Mouse (Mus musculus) inflammation-experienced regulatory T-cells, adult 6 months (primary cell): ENCODE measurements around the gene Prdm16. TPM values are rescaled to one million over a fixed set of nuclear protein-coding genes. Genes with fewer than 3 reads are reported as not detected.

Experiments
- ATAC-seq: one replicate; pipeline ENCODE4 v1.8.0; 2017
- polyA plus RNA-seq, 3 experiments: library from polyadenylated mRNA; unstranded; fragments of 100-300 nt; shearing (Covaris generic); gene quantifications; one replicate each; pipeline ENCODE4 v1.2.1; 2017

Gene Prdm16
- polyA plus RNA-seq, 3 experiments from 2014 or later = 0.58 to 5.2 (median 0.91) TPM

DNA sequence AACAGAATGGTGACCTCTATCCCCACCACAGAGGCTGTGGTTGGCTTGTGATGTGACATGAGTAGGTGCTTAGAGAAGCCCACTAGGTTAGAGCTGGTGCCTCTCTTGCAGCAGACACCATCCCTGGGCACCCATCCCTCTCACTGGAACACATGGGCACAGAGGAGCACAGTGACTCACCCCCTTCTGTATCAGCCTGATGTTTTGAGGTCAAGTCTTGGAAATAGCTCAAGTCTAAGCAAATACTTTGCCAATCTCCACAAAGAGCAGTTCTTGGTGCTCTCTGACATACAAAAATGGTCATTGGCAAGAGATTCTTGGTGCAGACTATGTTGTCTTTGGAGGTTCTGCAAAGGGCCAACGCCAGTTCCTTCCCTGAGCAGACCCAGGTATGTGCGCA lies 257.8 kb downstream of the Prdm16 start:
- ATAC-seq = no peak

DNA sequence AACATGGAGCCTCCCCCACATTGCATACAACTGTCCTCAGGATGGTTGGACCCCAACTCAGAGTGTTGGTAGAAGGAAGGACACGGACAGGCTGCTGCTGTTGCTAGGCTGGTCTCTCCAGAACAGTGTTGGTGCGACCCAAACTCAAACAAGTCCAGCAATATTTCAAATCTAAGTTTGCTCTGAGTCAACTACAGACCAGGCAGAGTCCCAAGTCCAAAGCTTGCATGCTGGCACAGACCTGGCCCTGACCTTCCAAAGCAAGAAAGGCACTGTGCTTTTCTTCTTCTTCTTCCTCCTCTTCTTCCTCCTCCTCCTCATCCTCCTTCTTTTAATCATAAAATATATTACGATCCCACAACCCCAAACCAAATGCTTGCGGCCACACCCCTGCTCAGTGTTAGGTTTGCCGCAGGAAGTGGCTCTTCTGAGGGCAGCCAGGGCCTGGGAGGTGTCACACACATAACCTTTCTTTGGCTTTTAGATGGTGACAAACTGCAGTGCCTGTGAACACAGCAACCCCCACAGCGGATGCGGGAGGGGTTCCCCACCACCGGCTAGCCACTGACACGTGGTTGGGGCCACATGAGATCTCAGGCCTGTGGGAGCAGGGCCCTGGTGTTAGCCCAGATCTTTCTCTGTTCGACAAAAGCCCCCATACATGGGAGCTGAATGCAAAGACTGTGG lies 260.6 kb downstream of the Prdm16 start:
- ATAC-seq = no peak

DNA sequence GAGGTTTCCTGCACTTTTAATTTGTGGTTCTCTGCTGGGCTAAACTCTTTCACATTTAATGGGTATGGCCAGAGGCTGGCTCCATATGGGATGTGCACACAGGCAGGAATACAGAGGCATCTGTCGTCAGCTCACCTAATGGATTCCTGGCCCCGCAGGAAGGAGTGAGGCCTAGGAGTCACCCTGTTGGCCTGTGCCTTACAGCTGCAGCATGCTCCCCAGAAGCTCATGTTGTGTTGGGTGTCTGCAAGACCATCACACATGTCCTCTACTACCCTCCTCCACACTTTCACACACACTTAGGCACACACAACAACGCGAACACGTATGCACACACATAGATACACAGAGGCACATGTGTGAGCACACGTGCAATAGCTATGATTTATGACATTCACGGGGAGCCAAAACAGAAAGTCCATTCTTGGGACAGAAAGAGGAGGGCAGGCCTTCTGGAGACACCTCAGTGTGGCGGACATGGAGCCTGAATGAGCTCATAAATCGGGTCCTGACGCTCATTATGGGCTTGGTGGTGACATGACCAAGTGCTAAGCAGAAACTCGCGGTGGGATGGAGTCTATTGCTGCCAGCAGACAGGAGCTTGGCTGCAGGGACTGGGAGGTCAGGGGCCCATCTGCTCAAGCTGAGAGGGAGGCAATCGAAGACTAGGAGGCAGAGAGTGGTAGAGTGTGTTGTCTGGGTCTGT lies 265.0 kb downstream of the Prdm16 start:
- no peak for ATAC-seq

DNA sequence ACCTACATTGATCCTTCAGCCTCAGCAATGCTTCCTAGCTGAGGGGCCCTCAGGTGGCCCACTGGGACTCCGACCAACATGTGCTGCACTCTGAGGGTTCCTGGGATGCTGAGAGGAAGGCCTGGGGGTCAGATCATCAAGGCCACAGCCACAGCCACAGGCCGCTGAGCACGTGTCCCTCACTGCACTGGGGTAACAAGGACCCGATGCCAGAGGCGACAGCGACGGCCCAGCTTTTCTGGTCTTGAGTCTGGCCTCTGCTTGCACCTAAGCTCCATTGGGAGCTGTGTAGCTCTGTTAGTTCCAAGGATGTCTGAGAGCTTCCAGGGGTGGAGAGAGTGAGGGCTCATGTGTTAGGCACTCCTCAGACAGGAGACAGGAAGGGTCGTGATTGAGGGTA lies 265.8 kb downstream of the Prdm16 start:
- ATAC-seq = no peak

DNA sequence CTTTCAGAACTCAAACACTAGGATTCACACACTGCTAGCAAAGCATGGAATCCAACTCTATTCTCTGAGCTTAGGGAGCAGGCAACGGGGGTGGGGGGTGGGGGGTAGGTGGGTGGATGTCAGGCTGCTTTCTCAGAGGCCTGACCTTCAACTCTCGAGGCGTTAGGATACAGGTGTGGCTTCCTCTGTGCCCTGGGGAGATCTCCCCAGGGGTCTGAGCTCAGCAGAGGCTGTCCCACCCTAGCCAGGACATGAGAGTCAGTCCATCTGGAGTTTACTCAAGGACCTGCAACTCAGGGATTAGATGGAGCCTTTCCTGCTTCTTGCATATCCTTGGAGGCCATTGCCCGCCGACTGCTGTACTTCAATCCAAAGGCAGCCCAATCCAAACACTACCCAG lies 267.6 kb downstream of the Prdm16 start:
- no peak for ATAC-seq

DNA sequence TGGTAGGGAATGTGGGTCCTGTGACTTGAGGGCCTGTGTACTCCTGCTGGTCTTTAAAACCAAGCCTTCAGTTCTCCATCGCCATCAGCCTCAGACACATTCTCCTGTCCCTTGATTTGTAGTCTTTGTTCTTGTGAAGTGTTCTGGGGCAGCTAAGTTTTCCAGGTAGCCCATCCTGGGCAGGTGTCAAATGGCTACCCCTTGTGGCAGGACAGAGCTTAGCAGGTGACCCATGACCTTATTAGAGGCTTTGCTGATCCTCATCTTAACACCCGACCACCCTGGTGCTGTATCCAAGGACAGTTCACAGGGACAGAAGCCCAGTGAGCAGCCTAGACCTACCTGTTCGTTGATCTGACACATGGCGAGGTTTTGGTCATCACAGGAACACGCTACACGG lies 269.8 kb downstream of the Prdm16 start:
- ATAC-seq = no peak

DNA sequence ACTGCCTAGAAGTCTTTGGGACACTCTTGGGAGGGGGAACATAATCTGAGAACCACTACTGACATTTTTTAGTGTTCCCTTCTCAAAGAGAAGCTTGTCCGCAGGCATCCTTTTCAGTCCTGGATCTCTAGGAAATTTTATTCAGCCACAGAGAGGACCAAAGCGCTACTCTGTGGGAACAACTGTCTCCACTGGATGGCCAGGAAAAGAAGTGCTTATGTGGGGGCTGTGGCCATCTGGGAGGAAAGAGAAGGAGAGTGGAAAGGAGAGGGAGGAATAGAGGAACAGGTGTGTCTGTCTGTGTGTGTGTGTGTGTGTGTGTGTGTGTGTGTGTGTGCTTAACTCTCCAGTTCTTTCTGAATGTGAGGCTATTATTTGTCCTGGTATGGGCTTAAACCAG lies 271.9 kb downstream of the Prdm16 start:
- ATAC-seq = no peak

DNA sequence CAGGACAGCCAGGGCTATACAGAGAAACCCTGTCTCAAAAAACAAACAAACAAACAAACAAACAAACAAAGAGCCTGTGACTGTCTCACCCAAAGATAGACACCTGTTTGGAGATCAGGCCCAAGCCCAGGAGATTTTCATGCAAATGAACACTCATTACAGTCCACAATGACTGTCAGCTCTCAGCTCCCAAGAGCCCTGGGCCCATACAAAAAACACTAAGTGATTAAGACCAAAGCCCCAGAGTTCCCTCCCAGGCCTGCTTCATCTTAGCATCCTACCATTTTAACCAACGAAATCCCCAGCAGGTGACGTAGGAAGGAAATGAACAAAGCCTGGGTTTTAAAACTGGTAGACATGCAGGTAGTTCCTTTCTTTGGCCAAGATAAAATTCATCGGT lies 275.8 kb downstream of the Prdm16 start:
- no peak for ATAC-seq

DNA sequence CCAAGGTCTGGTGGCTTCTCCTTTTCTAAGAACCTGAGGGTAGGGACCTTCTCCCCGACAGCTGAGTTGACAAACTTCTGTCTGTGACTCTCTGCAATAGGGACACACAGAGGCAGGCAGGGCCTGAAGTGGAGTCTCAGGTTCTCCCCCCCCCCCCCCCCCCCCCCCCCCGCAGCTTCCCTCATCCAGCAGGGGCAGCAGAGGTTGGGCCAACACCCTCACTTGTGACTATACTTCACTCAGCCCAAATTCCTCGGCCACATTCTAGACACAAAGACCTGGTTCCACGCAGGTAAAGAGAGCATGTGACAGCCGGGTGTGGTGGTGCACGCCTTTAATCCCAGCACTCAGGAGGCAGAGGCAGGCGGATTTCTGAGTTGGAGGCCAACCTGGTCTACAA lies 276.2 kb downstream of the Prdm16 start:
- ATAC-seq = no peak

DNA sequence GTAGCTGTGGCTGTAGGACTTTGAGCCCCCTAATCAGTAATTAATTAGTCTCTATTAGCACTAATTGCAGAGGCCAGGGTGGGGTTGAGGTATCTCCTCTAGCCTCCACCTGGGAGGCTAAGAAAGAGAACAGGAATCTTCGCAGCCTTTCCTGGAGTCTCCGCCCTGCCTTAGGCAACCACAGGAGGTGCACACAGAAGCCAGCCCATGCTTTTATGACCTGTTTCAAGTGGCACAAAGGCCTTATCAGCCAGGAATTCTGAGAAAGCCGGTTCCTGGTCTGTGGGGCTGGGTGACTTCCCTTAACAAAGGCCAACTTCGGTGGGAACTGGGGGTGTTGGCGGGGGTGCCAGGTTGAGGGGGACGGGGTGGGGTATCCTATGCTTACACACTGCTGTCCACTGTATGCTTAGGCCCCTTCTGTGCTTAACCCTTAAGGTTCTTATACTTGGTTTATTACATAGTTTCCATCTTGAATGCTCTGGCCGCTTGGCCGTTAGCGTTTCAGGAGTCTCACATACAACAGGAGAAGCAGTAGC lies 276.8 kb downstream of the Prdm16 start:
- ATAC-seq = no peak

DNA sequence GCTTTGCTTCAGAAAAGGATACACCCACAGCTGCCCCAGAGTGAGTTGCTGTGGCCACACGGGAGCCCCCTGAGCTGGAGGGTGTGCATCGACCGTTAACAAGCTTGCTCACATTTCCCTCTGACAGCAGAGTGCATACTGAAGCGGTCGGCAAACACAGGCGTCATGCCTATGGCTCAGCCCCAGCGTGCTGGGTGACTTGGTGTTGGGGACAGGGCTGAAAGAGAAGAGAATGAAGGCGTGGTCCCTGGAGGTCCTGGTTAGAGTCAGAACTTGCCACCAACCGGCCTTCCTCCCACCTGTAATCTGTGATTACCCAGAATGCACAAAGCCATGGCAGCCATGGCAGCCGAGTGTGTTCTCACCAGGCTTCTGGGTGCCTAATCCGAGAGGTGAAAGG lies 277.9 kb downstream of the Prdm16 start:
- ATAC-seq = no peak

DNA sequence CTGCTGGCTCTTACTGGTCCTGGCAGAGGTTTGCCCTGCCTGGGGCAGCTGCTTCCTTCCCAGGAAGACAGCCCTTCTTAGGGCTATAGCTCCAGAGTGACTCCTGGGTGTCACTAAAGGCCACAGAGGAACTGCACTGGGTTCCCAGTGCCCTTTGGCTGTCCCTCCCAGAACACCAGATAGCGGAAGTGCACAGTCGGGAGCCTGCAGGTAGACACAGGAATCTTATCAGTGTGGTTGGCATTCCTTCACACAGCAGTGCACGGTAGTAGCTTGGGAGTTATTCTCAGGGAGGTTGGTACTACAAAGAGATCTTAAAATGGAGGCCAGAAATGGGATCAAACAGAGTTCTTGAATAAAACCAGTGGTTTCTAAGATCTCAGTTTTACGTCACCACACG lies 278.3 kb downstream of the Prdm16 start:
- no peak for ATAC-seq

DNA sequence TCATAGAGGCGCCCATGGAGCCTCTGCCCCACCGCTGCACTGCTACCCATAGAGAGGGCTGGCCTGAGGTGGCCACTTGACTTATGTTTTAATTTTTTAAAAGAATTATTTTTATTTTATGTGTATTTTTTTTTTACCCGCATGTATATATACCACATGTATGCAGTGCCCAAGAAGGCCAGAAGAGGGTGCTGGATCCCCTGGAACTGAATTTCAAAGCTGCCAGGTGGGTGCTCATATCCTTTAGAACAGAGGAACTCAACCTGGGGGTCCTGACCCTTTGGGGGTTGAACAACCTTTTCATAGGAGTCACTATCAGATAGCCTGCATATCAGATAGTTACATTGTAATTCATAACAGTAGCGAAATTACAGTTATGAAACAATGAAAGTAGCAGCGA lies 281.3 kb downstream of the Prdm16 start:
- no peak for ATAC-seq

DNA sequence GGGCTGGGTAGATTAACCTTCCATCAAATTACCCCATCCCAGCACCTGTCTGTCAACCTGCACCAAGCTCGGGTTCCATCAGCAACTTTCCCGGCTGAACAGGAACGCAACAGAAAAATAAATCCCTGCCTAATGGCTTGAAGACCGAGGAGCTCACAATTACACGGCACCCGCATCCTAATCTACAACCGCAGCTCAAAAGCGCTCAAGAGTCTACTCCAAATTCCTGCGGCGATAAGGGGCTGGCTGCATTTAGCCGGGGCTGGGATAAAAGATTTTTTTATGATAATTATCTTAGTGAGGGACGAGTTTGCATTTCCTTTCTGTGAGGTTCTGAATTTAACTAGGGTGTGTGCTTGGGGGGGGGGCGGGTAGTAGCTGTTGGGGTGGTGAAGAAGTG lies 284.4 kb downstream of the Prdm16 start:
- ATAC-seq = no peak

DNA sequence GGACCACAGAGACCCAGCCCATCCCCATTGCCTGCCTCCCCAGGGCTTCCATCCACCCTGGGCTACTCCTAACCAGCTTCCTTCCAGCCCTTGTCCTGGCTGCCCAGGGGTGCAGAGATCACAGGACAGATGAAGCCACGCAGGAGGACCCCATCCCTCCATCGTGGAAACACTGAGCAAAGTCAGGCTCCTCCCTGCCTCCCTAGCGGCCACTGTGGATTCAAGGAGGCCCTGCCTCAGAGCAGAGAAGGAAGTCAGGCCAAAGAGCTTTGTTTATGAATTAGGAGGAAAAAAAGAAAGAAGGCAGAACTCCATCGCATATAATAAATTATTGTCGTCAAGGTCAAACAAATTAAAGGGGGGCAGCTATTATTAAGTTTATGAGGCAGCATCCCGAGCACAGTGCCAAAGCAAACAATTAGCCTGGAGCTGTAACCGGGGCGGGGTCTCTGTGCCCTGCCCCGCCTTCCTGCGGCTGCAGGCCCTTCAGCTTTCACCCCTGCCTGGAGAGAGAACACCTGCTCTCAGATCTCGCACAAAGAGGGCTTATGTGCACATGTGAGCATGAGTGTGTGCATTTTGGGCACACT lies 288.4 kb downstream of the Prdm16 start:
- no peak for ATAC-seq

DNA sequence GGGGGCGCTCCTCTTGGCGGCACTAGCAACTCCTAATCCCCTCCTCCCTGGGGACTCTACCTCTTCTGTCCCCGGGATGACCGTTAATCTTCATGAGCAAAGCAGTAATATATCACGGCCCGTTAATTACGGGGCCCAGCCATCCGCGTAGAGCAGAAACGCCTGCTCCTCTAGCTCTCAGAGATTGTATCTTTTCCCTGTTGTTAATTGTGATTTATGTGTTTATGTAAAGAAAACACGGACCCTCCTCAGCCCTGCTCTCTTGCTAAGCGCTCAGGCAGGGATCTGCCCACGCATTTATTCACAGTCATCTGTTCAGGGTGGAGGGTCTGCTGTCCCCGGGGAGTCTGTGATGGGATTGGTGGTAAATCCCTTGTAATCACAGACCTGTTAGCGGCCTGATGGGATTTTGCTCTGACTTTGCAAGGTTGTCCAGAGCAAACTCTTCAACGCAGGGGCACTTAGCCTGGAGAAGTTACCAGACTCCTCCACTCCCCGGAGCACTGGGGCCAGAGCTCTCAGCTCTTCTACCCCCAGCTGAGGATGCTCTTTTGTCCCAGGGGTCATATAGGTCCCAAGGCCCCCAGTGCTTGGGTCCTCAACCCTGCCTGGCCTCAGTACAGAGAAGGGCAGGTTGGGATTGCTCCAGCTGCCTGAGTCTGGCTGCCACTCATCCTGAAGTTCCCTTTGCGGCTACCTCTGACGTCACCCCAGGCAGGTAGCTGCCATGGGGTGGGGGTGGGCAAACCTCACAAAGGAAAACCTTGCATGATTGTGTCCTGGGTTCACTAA lies 289.7 kb downstream of the Prdm16 start:
- no peak for ATAC-seq

DNA sequence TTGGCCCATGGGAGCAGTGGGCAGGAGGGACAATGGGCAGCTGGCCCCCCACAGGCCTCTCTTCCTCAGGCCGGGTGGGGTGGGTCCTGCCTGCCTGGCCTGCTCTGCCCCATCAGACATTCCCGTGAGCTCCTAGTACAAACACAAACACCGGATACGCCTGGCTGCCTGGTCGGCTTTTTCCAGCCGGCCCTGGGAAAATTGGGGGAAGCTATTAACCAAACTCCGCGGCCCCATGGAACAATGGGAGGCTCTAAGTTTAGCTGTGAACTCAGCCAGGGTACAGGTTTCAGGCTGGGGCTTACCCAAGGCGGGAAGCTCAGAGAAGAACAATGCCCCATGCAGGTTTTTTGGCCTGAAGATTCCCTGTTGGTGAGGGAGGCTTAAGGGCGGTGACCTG lies 300.0 kb downstream of the Prdm16 start:
- no peak for ATAC-seq

DNA sequence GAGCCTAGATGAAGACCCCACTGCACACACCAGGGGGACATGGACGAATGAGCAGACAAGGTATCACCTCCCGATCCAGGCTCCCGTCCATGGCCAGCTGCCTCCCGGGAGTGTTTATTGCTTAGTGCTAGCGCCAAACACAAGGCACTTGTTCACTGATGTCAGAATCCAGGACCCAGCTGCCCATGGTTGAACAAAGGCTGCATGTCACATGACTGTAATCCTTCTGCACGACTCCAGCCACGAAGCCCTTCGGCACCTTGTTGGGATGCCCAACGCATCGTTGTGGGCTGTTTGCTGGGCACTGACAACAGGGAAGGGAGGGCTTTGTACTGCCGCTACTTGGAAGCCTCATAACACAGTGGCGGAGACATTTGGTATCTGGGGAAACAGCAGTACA lies 300.9 kb downstream of the Prdm16 start, which contains the start of gene B230104I21Rik:
Gene B230104I21Rik (plus strand): TSS at position 367 of the 400 bp plus-strand sequence.
- ATAC-seq = no peak

DNA sequence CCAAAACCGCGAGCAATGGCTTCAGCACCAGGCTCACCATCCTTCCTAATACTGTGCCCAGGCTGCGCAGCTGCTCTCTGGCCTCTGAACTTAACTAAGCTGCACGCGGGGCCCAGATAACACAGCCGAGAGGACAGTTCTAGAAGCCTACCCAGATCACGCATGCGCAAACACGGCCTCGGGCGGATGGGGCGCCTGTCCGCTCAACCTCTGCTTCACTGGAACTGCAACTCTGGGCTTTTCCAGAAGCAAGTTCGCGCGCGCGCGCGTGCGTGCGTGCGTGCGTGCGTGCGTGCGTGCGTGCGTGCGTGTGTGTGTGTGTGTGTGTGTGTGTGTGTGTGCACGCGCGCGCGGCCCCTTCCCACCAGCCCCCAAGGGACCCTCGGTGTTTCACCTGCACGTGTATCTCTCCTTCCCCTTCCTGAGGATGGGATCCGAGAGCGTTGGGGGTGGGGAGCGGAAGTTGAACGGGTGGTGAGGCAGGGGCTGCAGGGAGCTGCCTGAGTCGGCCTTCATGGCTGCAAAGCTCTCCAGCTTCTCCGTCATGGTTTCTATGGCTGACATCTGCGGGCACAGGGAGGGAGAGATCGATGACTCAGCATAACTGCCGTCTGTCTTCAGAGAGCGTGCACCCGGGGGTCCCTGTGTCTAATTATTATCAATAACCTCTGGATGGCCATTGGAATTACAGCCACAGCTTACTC lies 301.8 kb downstream of the Prdm16 start:
- ATAC-seq = no peak

DNA sequence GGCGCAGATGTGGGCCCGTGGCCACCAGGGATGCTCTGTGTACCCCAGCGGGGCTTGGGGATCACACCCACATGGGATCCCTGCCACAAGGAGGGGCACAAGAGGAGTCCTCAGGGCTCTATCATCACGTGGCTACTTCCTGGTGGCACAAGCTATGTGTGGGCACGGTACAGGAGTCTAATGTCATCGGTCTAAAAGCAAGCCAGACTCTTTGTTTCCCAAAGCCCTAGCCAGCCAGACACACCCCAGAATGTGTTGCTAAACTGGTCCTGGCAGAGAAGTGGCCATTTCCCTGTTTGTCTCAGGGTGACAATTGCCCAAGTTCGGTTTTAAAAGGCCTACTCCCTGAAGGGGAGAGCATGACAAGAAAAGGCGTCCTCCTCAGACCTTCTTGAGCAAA lies 303.4 kb downstream of the Prdm16 start:
- ATAC-seq = no peak

DNA sequence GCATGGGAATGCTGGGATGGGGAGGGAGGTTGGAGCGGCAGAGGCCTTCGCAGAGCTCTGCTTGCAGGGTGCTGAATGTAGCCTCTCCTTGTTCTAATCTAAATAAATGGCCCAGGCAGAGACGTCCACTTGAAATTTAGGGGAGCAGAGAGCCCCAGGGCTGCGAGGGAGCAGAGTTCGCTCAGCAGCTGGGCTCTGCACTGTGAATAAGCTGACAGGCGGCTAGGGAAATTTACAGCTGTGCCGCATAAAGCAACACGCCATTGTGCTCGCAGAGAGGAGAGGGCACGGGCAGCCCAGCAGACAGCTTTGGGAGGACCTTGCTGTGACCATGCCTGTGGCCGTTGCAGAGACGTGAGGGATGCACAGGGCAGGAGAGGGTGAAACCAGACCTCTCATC lies 305.4 kb downstream of the Prdm16 start:
- ATAC-seq = no peak

DNA sequence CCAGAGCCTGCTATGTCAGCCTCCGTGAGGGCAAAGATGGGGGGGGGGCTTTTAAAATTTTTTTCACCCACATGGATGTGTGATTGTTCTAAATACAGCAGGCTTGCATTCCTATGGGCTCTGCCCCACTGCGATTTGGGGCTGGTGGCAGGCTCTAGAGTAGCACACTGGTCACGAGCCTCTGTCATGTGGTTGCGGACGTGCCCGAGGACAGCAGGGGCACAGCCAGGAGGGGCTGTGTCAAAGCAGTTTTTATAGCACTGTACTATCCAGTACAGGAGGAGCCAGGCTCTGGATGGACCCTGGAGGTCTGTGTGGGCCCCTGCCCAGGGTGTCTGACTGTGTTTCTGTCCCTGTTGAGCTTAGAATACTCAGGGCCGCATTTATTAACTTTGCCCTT lies 306.7 kb downstream of the Prdm16 start:
- no peak for ATAC-seq
